Mouse (Mus musculus): ENCODE results near the gene Edem3.
A peak's percentile ranks its signal among the peaks of the same experiment; 100 is the strongest.
"Not testable (repeated sequence)": the region's sequence is repeated elsewhere in the genome, so short reads cannot be mapped to it uniquely, and the experiment has no call there.

The Edem3 gene

GRCm38 (mm10) chr1:151749894-151750293, 5.3 kb upstream of the Edem3 start:
- DNase-seq (ENCODE audit: inconsistent ontology term) = not testable (repeated sequence)

DNA sequence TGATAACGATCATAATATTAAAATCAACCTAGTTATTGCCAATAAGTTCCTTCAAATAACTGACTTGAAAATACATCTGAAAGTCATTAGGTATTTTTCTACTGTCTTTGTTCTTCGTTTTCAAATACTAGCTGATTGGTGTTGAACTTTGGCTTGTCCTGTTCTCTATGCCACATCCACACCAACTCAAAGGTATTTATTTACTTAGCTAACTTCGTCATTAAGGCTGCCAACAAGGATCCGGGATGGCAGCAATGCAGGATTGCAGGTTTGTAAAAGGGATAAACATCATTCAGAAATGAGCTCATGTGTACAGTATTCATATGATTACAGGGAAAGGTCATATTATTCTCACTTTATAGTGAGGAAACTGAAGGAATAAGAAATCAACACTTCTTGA, 2.2 kb upstream of the Edem3 start:
- DNase-seq (ENCODE audit: inconsistent ontology term) = no peak

- DNase-seq (ENCODE audit: inconsistent ontology term) = no peak
Observed at GRCm38 (mm10) chr1:151753374-151753929, 1.7 kb upstream of the Edem3 start.

GRCm38 (mm10) chr1:151754028-151754489, 1.1 kb upstream of the Edem3 start:
- DNase-seq (ENCODE audit: inconsistent ontology term) = no peak

- DNase-seq (ENCODE audit: inconsistent ontology term) = peak; percentile 27
Observed at GRCm38 (mm10) chr1:151755660-151756424, 671 bp downstream of the Edem3 start.

DNA sequence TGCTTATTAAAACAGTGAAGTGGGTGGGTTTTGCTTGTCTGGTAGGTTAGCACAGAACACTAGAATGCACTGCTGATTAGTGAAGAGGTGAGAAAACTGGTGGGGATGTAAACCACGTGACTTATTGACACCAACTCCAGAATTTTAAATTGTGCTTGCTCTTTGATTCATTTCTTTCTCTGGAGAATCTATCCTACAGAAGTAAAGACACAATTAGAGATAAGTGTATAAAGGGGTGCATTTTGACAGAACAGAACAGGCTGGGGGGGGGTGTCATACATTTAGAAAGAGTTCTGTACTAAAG, 1.2 kb downstream of the Edem3 start:
- DNase-seq (ENCODE audit: inconsistent ontology term) = peak; percentile 11

DNA sequence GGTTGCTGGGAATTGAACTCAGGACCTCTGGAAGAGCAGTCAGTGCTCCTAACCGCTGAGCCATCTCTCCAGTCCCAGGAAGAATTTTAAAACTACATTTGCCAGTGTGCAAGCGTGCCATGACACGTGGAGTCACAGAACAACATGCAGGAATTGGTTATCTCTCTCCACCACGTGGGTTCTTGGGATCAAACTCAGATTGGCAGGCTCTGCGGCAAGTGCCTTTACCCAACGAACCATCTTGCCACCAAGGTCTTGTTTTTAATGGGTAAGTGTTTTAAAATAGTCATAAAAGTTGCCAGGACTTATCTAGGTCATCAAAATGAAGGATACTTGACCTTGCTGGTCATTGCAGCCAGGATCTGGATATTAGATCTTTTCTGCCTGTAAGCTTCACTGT, 3.1 kb downstream of the Edem3 start:
- no peak for DNase-seq (ENCODE audit: inconsistent ontology term)

GRCm38 (mm10) chr1:151758991-151759390, 3.8 kb downstream of the Edem3 start:
- no peak for DNase-seq (ENCODE audit: inconsistent ontology term)

- no peak for DNase-seq (ENCODE audit: inconsistent ontology term)
Observed at GRCm38 (mm10) chr1:151764236-151764635, 9.1 kb downstream of the Edem3 start.

DNA sequence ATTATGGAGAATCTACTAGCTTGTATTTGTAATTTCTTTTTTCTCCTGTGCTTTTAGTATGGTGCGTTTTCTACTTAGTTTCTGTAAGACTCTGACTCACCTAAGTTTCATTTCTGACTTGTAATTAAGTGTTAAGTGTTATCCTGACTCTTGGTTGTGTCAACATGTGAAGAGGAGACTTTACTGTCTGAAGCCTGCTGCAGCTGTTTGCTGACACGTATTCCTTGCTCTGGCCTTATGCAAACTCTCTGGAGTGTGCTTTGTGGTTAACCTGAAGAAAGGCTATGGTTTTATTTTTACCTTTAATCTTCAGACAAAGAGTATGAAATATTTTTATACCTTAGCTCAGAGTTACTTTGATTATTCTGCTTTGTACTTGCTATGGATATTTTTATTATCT, 11.0 kb downstream of the Edem3 start:
- no peak for DNase-seq (ENCODE audit: inconsistent ontology term)

- DNase-seq (ENCODE audit: inconsistent ontology term) = peak; percentile 11
Observed at GRCm38 (mm10) chr1:151766976-151767654, 11.9 kb downstream of the Edem3 start.

- DNase-seq (ENCODE audit: inconsistent ontology term) = no peak
Observed at GRCm38 (mm10) chr1:151769200-151769913, 14.2 kb downstream of the Edem3 start.

DNA sequence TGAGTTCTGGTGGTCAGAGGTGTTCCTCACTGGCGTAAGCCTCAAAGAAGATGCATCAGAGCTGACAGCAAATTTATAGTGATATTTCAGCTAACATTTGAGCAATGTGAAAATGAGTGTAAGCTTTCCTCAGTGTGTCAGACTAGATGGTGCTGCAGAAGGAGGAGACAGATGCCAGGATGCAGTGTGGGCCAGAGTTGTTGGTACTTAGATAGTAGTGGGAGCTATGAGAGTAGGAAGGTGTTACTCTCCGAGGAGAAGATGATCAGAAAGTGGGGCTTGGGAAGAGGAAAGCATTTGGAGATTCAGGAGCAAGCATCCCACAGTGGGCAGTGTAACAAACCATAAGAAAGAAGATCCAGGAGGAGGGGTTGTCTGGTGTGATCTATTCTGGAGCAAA, 22.4 kb downstream of the Edem3 start:
- DNase-seq (ENCODE audit: inconsistent ontology term) = no peak

GRCm38 (mm10) chr1:151778592-151778991, 23.4 kb downstream of the Edem3 start:
- DNase-seq (ENCODE audit: inconsistent ontology term) = no peak

DNA sequence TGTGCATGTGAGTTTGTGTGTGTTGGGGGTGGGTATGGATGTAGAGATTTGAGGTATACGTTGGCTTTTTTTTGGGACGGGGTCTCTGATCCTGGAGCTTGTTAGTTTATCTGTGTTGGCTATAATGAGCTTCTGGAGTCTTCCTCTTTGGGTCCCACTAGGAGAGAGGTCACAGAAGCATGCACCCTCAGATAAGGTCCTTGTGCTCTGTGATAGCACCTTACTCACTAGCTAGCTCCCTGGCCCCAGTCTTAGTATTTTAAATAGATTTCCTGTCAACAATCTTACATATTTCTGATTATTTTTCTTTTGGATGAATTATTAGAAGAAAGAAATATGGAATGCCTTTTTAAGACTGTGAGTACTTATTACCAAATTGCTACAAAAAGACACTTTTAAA, 24.1 kb downstream of the Edem3 start:
- no peak for DNase-seq (ENCODE audit: inconsistent ontology term)

DNA sequence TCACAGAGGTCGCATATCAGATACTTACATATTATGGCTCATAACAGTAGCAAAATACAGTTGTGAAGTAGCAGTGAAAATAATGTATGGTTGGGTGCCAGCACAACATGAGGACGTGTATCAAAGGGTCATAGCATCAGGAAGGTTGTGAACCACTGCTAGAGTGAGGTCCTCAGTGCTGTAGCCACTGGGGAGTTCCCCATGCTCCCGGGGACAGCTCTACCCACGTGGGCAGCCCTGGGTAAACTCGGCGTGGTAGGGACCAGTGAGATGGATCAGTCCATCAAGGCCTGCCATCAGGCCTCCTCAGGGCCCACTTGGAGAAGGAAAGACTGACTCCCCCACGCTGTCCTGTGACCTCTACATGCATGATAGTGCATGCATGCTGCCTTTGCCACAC, 26.3 kb downstream of the Edem3 start:
- DNase-seq (ENCODE audit: inconsistent ontology term) = no peak

GRCm38 (mm10) chr1:151783403-151783802, 28.2 kb downstream of the Edem3 start:
- DNase-seq (ENCODE audit: inconsistent ontology term) = no peak

DNA sequence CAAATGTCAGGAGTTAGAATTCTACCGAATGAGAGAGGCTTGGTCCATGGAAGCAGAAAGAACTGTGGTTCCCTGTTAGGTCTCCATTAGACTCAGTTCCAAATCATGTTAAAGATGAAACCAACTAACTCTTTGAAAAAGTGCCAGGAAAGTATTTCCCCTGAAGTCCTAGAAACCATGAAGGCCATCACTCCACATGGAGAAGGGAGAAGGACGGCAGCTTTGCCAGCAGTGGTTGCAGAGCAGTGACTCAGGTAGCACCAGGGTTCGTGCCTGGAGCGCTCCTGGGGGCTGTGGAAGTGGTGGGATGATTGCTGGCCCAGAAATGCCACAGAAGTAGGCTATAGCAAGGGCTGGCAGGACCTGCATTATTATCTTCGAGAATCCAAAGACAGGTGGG, 31.2 kb downstream of the Edem3 start:
- DNase-seq (ENCODE audit: inconsistent ontology term) = no peak

DNA sequence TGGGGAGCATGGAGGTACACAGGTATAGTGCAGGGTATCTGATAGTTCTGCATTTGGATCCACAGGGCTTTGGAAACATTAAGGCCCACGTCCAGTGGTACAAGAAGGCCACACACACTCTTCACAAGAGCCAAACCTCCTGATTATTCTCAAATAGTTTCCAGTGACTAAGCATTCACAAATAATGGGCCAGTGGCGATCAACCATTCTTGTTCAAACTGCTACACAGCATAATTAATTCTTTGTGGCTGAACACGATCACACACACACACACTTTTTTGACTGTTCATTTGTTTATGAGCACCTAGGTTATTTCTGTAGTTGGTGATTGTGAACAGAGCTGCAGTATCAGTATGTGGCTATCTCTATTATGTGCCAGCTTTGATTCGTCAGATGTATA, 34.0 kb downstream of the Edem3 start:
- peak; percentile 76 for DNase-seq (ENCODE audit: inconsistent ontology term)

DNA sequence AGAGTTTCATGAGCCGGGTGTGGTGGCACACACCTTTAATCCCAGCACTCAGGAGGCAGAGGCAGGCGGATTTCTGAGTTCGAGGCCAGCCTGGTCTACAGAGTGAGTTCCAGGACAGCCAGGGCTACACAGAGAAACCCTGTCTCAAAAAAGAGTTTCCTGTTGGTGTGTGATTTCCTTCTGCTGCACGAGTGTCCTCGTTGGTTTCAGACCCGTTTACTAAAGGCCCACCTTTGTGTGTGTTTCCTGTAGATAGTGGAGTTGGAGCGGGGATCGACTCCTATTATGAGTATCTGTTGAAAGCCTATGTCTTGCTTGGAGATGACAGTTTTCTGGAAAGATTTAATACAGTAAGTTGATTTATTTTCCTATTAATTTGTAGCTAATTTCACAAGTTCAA, 36.9 kb downstream of the Edem3 start:
- DNase-seq (ENCODE audit: inconsistent ontology term) = not testable (repeated sequence)

DNA sequence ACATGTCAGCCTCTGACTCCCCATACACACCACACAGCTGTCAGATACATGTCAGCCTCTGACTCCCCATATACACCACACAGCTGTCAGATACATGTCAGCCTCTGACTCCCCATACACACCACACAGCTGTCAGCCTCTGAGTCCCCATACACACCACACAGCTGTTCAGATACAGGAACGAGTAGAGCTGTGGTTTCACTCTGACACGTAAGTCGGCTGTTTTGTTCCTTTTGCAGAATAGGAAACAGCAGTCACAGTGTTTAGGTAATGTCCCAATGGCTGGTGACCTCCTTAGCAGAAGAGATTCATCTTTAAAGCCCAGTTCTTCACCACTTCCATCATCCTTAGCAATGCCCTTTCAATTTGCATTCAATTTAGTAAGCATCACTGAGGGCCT, 47.6 kb downstream of the Edem3 start:
- DNase-seq (ENCODE audit: inconsistent ontology term) = not testable (repeated sequence)

DNA sequence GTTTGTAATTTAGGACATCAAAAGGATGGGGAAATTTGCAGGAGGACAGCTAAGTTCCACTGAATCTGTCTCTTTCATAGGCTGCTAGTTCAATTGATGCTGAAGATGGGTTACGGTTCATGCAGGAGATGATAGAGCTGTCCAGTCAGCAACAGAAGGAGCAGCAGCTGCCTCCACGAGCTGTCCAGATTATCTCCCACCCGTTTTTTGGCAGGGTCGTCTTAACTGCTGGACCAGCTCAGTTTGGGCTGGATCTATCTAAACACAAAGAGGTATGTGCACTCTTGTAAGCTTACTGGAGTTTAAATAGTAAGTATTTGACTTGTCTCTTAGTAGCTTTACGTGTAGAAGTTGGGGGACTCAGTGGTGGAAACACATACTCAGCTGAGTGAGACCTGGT, 52.1 kb downstream of the Edem3 start:
- no peak for DNase-seq (ENCODE audit: inconsistent ontology term)

Measured in Muller cell, postnatal 12 days (primary cell).